Mouse (Mus musculus) liver (tissue): ENCODE results near the gene Syndig1l.
A peak's percentile ranks its signal among the peaks of the same experiment; 100 is the strongest.

ENCODE experiments used
- DNase-seq: peaks from one replicate; pipeline ENCODE4 v3.0.0-alpha.2; 2020; ENCODE audit warnings: mixed read lengths

Syndig1l gene

DNA sequence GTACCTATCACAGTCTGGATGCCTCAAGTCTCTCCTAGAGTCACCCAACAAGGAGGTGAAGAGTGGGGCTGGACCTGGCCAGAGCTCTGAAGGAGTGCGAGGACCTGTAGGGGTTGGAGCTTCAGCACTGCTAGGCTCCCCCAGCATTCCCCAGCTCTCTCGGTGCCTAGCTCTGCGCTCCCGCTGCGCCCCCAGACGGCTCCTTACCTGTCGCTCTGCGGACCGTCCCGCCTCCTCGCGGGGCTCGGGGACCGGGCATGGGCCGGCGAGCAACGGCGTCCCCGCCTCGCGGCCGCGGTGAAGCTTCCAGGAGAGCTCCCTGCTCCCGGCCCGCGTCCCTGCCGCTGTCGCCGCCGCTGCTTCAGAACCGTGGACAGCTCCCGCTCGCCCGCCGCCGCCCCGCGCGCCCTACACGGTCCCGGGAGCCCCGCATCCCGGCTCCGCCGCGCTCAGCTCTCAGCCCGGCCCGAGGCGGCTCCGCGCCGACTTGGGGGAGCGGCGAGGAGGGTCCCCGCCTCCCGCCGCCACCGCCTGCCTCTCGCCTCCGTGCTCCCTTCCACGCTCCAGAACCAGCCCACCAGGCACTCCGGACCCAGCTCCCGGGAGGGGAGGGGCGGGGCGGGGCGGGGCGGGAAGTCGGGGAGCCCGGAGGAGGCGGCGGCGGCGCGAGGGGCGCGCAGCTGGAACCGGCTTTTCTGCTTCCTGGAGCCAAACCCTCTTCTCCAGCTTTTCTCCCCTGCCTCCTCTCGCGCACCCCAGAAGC is at the start of gene Syndig1l:
Gene Syndig1l, minus strand, starts transcription at position 513 of the 763 bp plus-strand sequence.
- peak; percentile 71 for DNase-seq

DNA sequence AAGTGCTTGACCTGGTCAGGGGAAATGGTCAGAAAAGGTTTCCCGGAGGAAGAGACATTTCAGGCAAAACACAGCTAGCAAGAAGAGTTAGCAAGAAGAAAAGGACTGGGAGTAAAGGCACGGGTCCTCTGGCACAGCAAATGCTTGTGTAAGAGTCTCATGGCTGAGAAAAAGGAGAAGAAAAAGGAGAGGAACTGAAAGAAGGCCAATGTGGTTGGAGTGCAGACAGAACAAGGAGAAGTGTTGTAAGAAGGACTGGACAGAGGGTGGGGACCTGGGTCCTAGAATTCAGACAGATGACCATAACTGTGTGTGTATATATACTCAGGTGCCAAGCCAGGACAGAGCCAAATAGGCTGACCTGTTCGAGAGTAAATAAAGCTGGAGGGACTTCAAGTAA is 49.5 kb upstream of the Syndig1l start:
- DNase-seq, result no peak

GRCm38 (mm10) chr12:84745700-84746099 is 47.1 kb upstream of the Syndig1l start:
- DNase-seq, result no peak

DNA sequence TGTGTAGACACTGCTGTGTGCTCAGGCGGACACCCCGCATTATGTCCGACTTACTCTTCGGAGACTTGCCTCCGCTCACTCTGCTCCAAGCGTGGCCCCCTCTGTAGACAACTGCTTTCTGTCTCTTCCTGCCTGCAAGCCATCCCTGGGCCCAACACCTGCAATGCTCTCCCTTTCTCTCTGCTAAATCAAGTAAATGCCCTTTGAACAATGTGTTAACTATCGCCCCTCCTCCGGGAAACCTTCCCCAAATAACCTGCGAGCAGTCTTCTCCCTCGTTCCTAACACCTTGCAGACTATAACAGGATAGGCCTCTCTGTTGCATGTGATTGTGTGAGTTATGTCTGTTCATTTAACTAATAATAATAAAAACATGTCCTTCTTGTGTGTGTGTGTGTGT is 44.9 kb upstream of the Syndig1l start:
- DNase-seq, result no peak

DNA sequence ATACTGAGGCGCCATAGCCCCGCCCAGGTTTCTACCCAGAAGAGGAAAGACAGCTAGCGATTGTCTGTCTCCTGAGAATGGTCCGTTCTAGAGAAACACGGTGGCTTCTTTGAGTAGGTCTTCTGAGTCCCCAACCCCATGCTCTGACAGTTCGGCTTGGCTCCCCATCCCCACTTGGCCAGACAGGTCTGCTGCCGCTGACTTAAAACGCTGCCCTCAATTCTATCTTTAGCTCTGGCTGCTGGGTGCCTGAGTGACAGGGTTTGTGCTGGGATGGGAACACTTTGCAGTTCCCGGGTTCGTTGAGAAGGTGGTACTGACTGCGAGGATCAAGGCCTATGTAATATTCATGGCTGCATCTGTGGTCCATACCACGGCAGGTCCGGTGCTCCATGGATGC is 34.7 kb upstream of the Syndig1l start:
- DNase-seq, result no peak

DNA sequence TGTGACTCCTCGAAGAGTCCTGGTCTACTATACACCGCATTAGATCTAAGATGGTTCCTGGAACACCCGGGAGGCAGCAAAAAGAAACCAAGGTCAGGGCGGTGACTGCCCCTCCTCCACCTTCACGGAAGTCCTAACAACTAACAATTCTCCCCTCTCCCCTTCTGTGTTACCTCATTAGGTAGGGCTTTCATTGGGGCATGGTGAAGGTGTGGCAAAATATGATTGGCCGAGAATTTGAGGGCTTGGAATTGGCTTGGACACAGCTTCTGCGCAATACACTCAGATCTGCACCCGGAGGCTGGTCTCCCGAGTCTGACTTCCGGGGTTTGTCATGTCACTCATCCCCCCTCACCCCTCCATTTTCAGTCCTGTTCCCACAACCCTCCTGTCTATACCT is 29.8 kb upstream of the Syndig1l start:
- DNase-seq, result no peak

DNA sequence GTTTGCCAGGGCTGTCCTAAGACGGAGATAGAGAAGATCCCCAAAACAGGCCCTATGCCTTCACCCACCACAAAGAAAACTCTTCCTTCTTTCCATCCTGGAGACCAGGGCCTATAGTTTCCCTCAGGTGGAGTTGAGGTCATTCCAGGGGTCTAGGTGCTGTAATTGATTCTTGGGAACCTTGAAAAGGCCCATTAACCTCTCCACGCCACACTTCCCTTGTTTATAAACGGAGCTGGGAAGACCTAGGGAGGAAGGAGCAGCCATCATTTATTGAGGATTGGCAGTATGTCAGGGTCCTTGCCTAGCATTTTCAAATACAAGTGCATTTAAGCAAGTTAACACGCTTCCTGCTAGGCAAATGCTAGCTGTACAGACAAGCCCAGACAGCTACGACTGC is 28.8 kb upstream of the Syndig1l start:
- DNase-seq, result no peak

- no peak for DNase-seq
These were observed 28.4 kb upstream of the Syndig1l start for GRCm38 (mm10) chr12:84726986-84727385.

DNA sequence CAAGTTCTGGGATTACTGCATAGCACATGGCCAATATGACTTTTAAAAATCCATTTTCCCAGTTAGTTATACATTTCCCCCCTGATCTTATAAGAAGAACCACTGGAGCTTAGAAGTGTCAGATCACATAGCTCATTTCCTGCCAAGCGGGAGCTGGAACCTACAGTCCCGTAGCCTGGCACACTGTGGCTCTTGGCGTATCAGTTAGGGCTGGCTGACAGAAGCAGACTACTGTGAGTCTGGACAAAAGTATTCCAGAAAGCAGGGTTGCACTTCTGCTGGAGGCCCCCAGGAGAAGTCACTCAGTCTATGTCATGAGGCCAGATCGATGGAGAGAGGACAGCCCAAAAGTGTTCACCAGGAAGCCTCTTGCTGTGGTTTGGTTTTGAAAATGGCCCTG is 27.8 kb upstream of the Syndig1l start:
- DNase-seq, result no peak

- no peak for DNase-seq
These were observed 20.0 kb upstream of the Syndig1l start for GRCm38 (mm10) chr12:84718462-84719244.

DNA sequence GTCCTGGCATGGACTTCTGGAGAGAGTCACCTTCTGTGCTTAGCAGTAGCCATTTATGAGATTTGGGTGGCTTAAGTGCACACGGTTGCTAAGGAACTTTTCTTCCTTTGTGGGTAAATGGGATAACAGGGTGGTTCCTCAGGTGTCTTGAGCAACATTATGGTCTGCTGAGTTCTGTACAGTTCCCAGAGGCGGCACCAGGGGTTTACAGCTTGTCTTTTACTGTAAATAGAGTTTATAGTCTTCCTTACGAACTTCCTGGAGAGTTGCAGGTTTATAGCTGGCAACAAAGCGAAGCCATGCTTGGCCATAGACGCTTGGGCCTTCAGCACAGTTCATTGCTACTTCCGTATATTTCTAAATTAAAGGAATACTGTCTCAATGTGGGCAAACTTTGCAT is 15.9 kb upstream of the Syndig1l start:
- no peak for DNase-seq

DNA sequence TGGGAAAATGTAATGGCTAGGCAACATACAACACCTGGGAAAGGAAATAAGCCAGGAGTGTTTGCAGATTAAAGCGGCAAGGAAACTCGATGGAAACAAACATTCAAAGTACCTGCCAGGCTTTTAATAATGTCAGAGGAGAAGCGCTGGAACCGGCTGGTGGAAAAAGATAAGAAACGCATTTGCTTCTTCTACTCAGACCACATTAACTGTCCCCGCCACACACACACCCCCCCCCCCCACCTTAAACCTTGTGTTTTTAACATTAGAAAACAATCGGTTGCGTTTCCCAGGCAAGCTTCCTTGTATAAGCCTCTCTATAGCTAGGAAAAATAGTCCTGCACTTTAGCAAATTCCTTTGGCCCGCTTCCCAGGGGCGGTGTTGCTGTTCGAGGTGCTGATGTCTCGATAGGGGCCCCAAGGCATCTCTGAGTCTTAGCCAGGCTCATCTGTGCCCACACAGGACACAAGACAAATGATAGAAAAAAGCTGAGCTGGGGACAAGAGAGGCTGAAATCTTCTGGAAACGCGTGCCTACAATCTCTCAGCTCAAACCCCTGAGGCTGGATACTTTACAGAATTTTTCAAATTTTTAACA is 11.3 kb upstream of the Syndig1l start:
- peak; percentile 56 for DNase-seq

GRCm38 (mm10) chr12:84707804-84708203 is 9.2 kb upstream of the Syndig1l start:
- DNase-seq, result no peak

DNA sequence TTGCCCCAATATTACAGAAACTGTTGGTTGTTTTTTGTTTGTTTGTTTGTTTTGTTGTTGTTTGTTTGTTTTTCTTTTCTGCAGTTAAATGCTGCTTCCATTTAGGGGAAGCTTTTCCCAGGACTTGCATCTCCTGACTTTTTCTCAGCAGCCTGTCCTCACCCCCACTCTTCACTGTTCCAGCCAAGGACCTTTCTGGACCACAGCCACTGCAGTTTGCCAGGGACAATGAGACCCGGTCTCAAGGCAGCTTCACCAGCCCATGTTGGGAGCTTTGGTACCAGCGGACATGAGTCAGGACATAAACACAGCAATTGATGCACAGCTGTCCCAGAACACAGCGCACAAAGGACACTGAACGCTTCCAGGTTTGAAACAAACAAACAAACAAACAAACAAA is 8.3 kb upstream of the Syndig1l start:
- no peak for DNase-seq

- DNase-seq, result no peak
These were observed 4.0 kb upstream of the Syndig1l start for GRCm38 (mm10) chr12:84702586-84702985.

DNA sequence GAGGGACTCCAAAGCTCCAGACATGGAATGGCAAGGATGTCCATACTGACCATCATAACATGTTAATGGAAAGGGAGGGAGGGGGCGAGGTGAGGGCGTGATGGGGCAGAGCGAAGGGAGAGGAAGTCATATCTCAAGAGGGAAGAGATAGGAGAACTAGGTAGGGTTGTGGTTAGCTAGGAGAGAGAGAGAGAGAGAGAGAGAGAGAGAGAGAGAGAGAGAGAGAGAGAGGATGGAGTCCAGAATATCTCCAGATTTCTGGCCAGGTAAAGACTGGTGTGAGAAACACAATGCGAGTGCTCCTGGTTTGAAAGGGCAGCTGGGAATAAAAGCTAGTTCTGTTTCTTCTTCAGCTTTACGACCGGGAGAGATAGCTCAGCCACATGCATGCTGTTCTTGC is 6.5 kb downstream of the Syndig1l start:
- DNase-seq, result no peak

DNA sequence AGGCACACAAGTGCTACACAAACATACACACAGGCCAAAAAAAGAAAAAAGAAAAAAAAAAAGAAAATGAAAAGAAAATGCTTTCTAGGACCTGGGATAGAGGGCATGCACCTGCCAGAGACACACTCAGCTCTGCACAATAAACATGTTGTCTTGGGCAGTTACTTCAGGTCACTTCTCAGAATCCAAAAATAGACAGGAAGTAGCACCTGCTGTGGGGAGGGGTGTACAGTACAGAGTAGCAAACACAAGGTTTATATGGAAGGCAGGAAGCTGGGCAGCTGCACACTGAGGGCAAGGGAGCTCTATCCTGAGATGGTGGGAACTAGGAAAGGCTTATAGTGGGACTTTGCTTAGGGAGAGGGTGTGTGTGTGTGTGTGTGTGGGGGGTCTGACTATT is 7.3 kb downstream of the Syndig1l start:
- DNase-seq, result no peak

DNA sequence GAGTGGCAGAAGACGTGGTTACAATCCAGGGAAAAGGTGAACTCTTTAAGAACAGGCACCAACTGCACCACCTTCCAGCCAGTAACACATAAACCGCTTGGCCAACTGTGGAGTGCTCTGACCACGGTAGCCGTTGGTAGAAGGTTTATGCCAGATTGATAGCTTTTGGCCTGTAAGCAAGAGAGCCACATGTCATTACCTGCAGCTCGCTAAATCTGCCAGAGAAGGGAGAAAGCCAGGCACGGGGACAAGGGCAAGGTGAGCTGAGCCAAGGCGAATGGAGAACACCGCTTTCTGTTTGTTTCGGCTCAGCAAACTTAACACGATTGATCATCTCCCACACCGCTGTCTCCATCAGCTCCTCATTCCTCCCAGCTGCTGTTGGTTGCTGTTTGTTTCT is 9.6 kb downstream of the Syndig1l start:
- no peak for DNase-seq

DNA sequence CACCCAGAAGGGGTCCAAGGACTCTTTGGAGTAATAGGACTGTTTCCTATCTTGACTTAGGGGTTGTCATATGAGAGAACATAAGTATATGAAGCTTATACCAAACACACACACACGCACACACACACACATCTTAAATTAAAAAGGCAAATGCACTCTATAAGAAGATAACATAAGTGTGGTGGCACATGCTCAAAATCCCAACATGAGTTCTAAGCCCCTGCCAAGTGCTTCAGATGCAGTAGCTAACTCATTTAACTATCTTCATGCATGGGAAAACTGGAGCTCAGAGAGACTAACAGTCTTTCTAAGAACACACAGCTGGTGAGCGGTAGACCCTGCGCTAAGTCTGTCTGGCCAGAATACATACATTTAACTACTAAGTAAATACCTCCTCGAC is 11.1 kb downstream of the Syndig1l start:
- no peak for DNase-seq

DNA sequence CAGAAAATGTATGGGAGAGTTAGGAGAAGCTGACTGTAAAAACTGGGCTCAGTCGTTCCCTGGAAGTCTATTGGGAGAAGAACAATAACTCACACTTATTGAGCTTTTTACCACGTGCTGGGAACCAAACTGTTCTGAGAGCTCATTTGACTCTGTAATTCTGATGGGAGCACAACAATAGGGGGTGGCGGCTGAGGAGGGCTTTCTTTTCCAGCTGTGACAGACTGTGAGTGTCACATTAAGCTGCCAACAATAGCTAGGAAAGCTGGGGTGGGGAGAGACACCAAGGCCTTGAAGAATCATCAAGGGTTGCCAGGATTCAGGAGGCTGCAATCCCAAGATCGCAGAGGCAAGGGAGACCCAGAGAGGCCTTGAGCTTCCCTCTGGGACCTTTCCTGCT is 12.5 kb downstream of the Syndig1l start:
- DNase-seq, result no peak

DNA sequence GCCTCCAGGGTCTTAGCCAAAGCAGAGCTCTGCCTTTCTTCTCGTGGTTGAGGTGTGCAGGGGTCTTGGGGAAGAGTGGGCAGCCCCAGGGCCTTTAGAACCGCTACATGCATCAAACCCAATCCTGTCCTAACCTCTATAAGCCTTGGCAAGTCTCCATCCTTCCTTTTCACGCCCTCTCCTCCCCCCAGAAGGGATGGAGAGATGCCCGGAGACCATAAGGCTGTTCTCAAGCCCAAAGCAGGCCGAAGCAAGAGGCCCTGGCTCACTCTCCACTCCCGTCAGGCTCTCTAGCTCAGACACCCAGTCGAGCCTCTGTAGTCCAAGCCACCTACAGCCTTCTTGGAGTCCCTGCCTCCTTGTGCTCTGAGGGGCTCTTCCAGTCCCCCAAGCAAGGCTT is 14.1 kb downstream of the Syndig1l start:
- no peak for DNase-seq

GRCm38 (mm10) chr12:84676011-84676410 is 22.6 kb downstream of the Syndig1l start:
- DNase-seq, result no peak

DNA sequence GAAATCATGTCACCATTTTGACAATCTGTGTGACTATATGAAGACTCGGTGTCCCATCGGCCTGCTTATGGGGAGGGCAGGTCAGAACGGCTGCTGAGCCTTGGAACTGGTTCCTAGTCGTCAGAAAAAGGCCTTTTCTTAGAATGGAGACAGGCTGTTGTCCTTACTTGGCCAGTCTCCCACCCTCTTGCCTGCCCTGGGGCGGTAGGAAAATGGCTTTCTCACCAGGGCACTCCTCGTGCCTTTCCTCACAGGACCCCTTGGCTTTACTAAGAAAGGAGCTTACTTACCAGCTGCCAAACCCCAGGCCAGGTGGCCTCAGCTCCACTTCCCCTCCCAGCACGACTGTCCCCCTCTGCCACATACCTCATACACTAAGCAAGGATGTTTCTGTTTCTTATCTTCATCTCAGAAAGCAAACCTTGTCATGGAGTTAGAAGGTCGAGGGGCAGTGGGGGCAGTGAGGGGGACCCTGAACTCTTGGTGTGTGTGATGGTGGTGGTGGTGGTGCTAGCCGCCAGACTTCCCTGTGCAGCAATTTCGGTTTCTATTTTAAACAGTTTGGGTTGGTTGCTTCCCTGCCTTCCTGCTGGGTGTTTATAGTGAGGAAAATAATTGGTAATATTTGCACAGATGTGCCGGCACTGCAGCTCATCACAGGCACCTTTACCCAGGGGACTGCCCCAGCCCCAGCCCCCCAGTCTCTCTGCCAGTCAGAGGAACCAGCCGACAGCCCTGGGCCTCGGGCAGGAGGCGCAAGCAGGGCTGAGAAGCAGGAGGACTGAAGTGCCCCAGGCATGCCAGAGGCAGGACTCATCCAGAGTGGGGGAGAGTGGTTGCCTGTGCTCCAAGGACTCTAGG is 23.7 kb downstream of the Syndig1l start:
- DNase-seq, result no peak
